Mouse (Mus musculus): ENCODE measurements around the gene Htr1d. TPM values are rescaled to one million over a fixed set of nuclear protein-coding genes. Genes with fewer than 3 reads are reported as not detected.

Gene Htr1d
- polyA plus RNA-seq, 1 experiment from 2014 or later, result 0.55 TPM

DNA sequence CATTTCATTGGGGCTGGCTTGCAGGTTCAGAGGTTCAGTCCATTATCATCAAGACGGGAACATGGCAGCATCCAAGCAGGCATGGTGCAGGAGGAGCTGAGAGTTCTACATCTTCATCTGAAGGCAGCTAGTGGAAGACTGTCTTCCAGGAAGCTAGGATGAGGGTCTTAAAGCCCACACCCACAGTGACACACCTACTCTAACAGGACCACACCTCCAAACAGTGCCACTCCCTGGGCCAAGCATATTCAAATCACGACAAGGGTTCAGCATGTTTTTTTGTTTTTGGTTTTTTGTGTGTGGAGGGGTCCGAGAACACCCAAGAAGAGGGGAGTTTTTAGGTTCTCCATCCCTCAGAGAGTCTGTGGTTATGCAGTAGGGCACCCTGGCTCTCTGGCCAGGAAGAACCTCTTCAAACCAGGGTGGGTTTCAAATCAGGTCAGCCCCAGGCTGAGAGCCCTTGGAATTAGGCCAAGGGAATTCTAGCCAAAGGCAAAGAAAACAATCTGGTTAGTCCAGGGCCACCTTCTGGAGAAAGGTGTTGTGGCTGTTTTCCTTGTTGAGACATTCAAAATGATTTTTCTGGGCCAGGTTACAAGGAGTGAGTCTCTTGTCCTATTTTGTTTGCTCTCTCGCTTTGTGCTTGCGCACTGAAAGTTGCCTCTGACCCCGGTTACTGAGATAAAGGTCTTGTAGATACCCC is 33.3 kb downstream of the Htr1d start:
- peaks cover 22% of the 10 kb centered on the region for H3K27me3 ChIP-seq
- no peak overlapping the region for H3K9ac ChIP-seq
- H3K36me3 ChIP-seq, result no peaks in the 10 kb centered on the region
- ATAC-seq (ENCODE audit: low FRiP score), result no peak
- WGBS, result 89% methylated on average over 6 of the region's 6 CpGs
- H3K4me1 ChIP-seq (replicated peaks), result peaks cover 10% of the 10 kb centered on the region
- no peak overlapping the region for H3K4me3 ChIP-seq
- H3K4me2 ChIP-seq, result no peak overlapping the region
- no peaks in the 10 kb centered on the region for H3K9me3 ChIP-seq
- no peak overlapping the region for H3K27ac ChIP-seq

DNA sequence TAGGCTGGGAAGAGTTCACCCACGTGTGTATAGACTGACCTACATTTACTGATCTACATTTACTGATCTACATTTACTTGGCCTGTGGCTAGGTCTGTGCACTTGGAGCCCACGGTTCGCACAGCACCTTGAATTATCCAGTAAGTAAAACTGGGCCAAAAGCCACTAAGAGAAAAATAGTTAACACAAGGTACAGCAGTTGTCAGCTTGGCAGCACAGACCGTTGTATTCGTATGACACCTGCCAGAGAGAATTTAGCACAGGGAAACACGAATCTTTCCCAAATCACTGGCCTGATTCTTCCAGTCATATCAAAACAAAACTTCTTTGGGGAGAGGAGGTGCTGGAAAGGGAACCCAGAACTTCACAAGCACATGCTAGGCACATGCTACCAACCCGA is 35.0 kb downstream of the Htr1d start:
- ATAC-seq (ENCODE audit: low FRiP score), result no peak
- H3K4me2 ChIP-seq, result no peak overlapping the region
- H3K9ac ChIP-seq, result no peak overlapping the region
- H3K9me3 ChIP-seq, result no peaks in the 10 kb centered on the region
- H3K36me3 ChIP-seq, result no peaks in the 10 kb centered on the region
- peaks cover 32% of the 10 kb centered on the region for H3K27me3 ChIP-seq
- WGBS, result 86% methylated on average over 7 of the region's 7 CpGs
- H3K4me1 ChIP-seq (replicated peaks), result peaks cover 21% of the 10 kb centered on the region
- H3K4me3 ChIP-seq, result no peak overlapping the region
- no peak overlapping the region for H3K27ac ChIP-seq

DNA sequence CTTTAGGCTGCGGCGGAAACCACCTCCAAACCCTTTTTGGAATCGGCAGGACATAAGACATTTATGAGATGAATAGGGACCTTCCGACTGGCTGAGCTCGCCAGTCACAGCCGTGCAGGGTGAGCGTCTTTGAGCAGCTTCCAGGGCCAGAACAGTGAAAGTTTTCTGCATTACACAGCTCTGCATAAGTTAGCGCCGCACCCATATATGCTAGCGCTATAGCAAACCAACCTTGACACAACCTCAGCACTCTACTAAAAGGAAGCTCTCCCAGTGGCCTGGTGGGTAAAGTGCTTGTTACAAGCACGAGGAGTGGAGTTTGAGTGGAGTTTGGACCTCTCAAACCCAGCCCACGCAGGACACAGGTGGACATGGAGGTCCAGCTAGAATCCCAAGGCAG is 35.9 kb downstream of the Htr1d start:
- H3K4me1 ChIP-seq (replicated peaks), result peaks cover 28% of the 10 kb centered on the region
- no peak overlapping the region for H3K27ac ChIP-seq
- H3K9me3 ChIP-seq, result no peaks in the 10 kb centered on the region
- no peaks in the 10 kb centered on the region for H3K36me3 ChIP-seq
- H3K9ac ChIP-seq, result no peak overlapping the region
- 79% methylated on average over 12 of the region's 12 CpGs for WGBS
- no peak overlapping the region for H3K4me3 ChIP-seq
- H3K27me3 ChIP-seq, result peaks cover 41% of the 10 kb centered on the region
- ATAC-seq (ENCODE audit: low FRiP score), result no peak
- no peak overlapping the region for H3K4me2 ChIP-seq

DNA sequence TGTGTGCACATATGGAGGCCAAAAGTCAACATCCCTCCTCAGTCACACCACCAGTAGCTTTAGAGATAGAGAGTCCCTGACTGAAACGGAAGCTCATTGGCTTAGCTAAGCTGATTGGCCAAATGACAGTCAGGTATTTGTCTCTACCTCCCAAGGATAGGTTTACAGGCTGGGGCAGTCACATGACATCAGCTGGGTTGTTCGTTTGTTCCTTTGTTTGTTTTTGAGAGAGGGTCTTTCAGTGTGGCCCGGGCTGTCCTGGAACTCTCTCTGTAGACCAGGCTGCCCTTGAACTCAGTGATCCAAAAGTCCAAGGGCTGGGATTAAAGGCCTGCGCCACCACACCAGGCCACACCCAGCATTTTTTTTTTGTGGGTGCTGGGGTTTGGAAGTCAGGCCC is 37.9 kb downstream of the Htr1d start:
- Histone ChIP-seq H3K9me3 (no peaks in the 10 kb centered on the region), H3K9ac (no peak overlapping the region), H3K36me3 (no peaks in the 10 kb centered on the region), H3K4me3 (no peak overlapping the region), H3K4me2 (no peak overlapping the region), H3K27me3 (peaks cover 60% of the 10 kb centered on the region), H3K4me1 (replicated peaks) (peaks cover 25% of the 10 kb centered on the region), H3K27ac (no peak overlapping the region)
- no peak for ATAC-seq (ENCODE audit: low FRiP score)
- 35% methylated on average over 4 of the region's 4 CpGs for WGBS

DNA sequence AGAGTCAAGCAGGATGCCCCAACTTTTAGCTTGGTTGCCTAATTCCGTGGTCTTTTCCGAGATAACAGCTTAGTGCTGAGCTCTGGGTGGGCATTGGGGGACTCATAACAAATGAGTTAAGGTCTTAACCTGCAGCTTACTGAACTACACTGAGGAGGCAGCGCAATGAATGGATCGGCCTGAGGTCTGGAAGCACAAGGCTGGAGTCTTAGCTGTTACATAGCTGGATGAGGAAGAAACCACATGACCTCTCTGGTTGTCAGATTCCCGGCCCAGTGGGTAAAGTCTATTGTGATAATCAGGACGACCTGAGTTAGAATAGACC is 38.4 kb downstream of the Htr1d start:
- Histone ChIP-seq H3K36me3 (no peaks in the 10 kb centered on the region), H3K27ac (no peak overlapping the region), H3K9me3 (no peaks in the 10 kb centered on the region), H3K4me3 (peak overlapping the region; percentile 62), H3K4me2 (peak overlapping the region; percentile 96), H3K9ac (peak overlapping the region; percentile 85), H3K27me3 (peaks cover 61% of the 10 kb centered on the region), H3K4me1 (replicated peaks) (peaks cover 28% of the 10 kb centered on the region)
- ATAC-seq (ENCODE audit: low FRiP score), result no peak
- WGBS, result 11% methylated on average over 6 of the region's 6 CpGs

DNA sequence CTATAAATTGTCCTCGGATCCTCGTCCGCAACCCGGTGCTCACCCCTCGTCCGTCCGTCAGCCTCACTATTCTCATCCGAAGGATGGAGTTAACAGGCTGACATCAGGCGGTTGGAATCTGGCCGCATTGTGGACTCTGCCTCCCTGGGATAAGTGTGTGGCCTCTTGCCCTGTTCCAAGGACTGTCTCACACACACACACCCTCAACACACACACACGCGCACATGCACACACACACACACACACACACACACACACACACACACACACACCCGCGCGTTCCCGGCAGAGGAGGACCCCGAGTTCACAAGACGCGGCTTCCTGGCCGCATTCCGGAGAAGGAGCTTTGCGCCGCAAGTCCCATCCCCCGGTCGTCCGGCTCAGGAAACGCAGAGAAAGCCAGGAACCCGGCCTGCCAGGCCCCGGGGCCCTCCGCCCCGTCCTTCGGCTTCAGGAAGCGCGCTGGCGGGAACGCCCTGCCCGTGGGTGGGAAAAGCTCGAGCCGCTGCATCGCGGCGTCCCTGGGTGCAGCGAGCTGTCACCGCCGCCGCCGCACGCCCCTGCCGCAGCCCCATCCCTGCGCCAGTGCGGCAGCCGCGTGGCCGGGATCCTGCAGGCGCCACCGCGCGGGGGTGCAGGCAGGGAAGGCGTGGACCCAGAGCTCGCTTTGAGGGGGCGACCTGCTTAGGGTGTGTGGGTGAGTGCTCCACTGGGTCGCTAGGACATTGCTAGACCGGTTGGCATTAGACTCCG is 38.9 kb downstream of the Htr1d start, which contains the start of gene 6030445D17Rik:
TSS of gene 6030445D17Rik (plus strand) at position 165 of the 753 bp plus-strand sequence.
- no peaks in the 10 kb centered on the region for H3K9me3 ChIP-seq

DNA sequence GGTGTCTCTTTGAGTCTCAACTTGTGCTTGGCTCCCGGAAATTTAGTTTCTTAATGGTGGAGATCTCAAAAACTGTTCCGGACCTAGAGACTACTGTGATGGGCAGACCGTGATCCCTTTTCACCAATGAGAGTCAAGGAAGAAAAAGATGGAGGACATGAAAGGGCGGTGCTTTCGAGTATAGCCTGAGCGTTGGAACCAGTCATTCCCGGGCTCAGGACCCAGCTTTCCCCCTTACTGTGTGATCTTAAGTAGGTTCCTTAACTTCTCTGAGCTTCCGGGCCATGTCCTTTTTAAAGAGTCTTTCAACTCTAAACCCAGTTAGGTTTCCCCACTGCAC is 39.5 kb downstream of the Htr1d start:
- peak overlapping the region; percentile 73 for H3K27ac ChIP-seq
- 1% methylated on average over 8 of the region's 8 CpGs for WGBS
- H3K4me2 ChIP-seq, result peak overlapping the region; percentile 96
- H3K4me3 ChIP-seq, result peak overlapping the region; percentile 62
- peaks cover 61% of the 10 kb centered on the region for H3K27me3 ChIP-seq
- H3K36me3 ChIP-seq, result no peaks in the 10 kb centered on the region
- H3K9ac ChIP-seq, result peak overlapping the region; percentile 85
- ATAC-seq (ENCODE audit: low FRiP score), result peak; percentile 71
- peaks cover 28% of the 10 kb centered on the region for H3K4me1 ChIP-seq (replicated peaks)
- no peaks in the 10 kb centered on the region for H3K9me3 ChIP-seq

More for the DNA sequence above, 38.9 kb downstream of the Htr1d start, which contains the start of gene 6030445D17Rik:
- H3K4me3 ChIP-seq, result peak within 1 kb of the TSS; percentile 62
- peaks cover 28% of the 10 kb centered on the region for H3K4me1 ChIP-seq (replicated peaks)
- ATAC-seq (ENCODE audit: low FRiP score), result peak; percentile 78
- under 1% methylated on average over 54 of the region's 64 CpGs for WGBS
- no peaks in the 10 kb centered on the region for H3K36me3 ChIP-seq
- H3K27ac ChIP-seq, result peak within 1 kb of the TSS; percentile 73
- peaks cover 61% of the 10 kb centered on the region for H3K27me3 ChIP-seq
- peak within 1 kb of the TSS; percentile 85 for H3K9ac ChIP-seq
- peak within 1 kb of the TSS; percentile 96 for H3K4me2 ChIP-seq

DNA sequence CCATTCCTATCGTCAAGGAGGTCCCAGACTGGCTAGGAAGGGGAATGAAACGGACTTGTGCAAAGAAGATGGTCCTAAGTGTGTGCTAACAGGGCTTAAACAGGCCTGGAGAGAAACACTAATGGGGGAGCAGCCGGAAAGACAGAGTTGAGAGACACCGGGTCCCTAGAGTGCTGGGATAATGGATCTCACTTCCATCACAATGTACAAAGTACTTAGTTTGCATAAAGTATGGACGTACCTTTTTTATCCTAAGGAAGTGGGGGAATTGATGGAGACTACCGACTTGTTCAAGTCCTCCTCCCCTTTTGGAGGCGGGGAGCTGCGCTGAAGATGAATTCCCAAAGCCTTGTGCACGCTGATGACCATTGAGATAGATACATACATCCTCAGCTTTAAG is 40.1 kb downstream of the Htr1d start:
- no peak for ATAC-seq (ENCODE audit: low FRiP score)
- H3K27ac ChIP-seq, result no peak overlapping the region
- H3K4me2 ChIP-seq, result peak overlapping the region; percentile 96
- H3K9ac ChIP-seq, result no peak overlapping the region
- no peaks in the 10 kb centered on the region for H3K9me3 ChIP-seq
- peaks cover 61% of the 10 kb centered on the region for H3K27me3 ChIP-seq
- whole genome bisulfite sequencing, result 11% methylated on average over 9 of the region's 9 CpGs
- H3K4me1 ChIP-seq (replicated peaks), result peaks cover 28% of the 10 kb centered on the region
- peak overlapping the region; percentile 62 for H3K4me3 ChIP-seq
- H3K36me3 ChIP-seq, result no peaks in the 10 kb centered on the region

DNA sequence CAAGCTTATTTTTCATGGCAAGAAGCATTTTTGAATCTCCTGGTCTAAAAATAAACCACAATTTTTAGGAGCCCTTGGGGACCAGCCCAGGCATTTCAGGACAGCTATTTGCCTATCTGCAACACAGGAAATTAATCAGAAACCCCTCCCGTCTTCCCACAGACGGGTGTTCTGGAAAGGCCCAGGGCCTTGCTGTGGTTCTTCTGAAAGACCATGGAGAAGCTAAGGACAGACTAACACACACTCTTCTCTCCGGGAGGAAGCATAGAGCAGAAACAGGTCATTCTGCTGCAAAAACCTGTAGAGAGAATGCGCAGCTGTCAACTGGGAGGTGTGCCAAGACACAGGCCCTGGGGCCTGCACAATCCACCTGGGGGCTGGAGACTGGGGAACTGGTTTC is 42.9 kb downstream of the Htr1d start:
- Histone ChIP-seq H3K9me3 (no peaks in the 10 kb centered on the region), H3K4me2 (no peak overlapping the region), H3K4me1 (replicated peaks) (peaks cover 36% of the 10 kb centered on the region), H3K9ac (no peak overlapping the region), H3K4me3 (no peak overlapping the region), H3K36me3 (no peaks in the 10 kb centered on the region), H3K27ac (no peak overlapping the region), H3K27me3 (peaks cover 43% of the 10 kb centered on the region)
- ATAC-seq (ENCODE audit: low FRiP score), result no peak
- WGBS, result 61% methylated on average over 4 of the region's 4 CpGs

DNA sequence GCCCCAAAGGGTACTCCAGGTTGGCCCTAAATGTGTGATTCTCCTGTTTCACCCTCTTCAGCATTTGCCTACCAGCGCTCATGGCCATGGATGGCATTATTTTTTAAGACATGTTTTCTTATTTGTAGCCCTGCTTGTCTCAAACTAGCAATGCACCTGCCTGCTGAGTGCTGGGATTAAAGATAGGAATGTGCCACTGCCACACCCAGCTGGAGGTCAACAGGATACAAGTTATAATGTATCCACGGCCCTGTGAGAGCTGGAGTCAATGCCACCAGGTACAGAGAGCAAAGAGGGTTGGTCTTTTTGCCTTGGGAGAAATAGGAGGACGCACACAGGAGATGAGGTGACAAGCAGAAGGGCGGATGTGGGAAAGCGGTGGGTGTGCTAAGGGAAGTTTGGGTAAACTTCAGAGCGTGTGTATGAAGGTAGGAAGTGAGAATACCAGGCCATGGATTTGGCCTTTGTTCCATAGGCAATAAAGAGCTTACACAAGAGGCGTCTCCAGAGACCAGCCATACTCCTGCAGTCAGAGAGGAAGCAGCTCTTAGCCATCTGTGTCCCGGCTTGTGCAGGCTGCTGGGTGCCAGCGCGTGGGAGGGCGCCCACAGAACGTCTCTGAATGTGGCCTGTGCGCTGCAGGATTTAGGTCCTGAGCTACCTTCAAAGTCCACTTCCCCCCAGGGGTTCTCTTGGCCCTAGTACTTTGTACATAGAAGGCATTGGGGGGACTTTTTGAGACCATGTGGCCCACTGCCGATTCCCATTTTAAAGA is 45.4 kb downstream of the Htr1d start:
- Histone ChIP-seq H3K27me3 (peaks cover 25% of the 10 kb centered on the region), H3K4me1 (replicated peaks) (peaks cover 28% of the 10 kb centered on the region), H3K9me3 (no peaks in the 10 kb centered on the region), H3K4me2 (peak overlapping the region; percentile 61), H3K4me3 (no peak overlapping the region), H3K9ac (no peak overlapping the region), H3K36me3 (no peaks in the 10 kb centered on the region), H3K27ac (no peak overlapping the region)
- WGBS, result 77% methylated on average over 14 of the region's 14 CpGs
- ATAC-seq (ENCODE audit: low FRiP score), result peak; percentile 6; the same call in 1 of the 2 replicates

DNA sequence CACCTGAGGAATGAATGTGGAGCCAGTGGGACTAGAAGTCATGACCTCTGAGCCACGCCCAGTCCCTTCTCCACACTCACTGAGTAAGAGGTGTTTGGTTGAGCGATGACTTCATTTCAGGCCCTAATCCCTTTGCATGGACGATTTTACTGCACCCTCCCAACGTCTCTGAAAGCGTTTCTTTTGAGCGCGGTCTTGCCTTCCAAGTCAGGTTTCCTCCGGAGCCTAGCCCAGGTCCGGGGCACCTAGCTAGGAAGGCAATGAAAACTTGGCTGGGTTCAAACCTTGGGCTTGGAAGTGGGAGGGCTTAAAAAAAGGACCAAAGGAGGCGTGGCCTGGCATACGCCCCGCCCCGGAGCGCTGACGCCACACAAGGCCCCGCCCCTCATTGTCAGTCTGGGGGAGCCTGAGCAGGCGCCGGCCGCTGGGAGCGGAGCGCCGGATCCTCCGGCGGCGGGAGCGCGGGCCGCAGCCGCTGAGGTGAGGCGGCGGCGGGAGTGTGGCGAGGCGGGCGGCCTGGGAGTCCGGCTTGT is 46.1 kb downstream of the Htr1d start, which contains the start of gene Luzp1:
TSS of gene Luzp1 (plus strand) at position 391 of the 533 bp plus-strand sequence.
- peak; percentile 94 for ATAC-seq (ENCODE audit: low FRiP score)
- Histone ChIP-seq H3K4me3 (peak within 1 kb of the TSS; percentile 90), H3K4me1 (replicated peaks) (peaks cover 26% of the 10 kb centered on the region), H3K27ac (peak within 1 kb of the TSS; percentile 96), H3K27me3 (peaks cover 18% of the 10 kb centered on the region), H3K4me2 (peak within 1 kb of the TSS; percentile 61), H3K36me3 (no peaks in the 10 kb centered on the region), H3K9ac (peak within 1 kb of the TSS; percentile 89), H3K9me3 (no peaks in the 10 kb centered on the region)
- WGBS, result 1% methylated on average over 36 of the region's 36 CpGs

DNA sequence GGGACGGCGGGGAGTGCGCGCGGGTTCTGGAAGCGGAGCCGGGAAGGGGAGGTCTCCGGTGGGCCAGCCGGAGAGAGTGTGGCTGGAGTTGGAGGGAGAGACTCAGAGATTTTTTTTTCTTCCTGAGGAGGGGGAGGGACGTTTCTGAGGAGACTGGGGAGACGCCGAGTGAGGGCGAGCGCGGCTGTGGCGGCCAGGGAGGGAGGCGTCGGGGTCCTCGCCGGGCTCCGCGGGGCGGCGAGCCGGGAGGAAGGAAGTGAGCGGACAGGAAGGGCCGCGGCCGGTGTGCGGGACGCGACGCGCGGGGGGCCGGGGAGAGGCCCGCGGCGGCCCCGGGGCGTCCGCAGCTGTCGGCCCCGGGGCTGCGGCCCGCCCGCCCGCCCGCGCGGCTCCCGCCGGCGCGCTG is 46.6 kb downstream of the Htr1d start:
- Histone ChIP-seq H3K4me3 (peak overlapping the region; percentile 90), H3K27ac (peak overlapping the region; percentile 96), H3K9ac (peak overlapping the region; percentile 89), H3K4me2 (peak overlapping the region; percentile 61), H3K4me1 (replicated peaks) (peaks cover 26% of the 10 kb centered on the region), H3K9me3 (no peaks in the 10 kb centered on the region), H3K36me3 (no peaks in the 10 kb centered on the region), H3K27me3 (peaks cover 13% of the 10 kb centered on the region; the same call in 1 of the 2 replicates)
- peak; percentile 89 for ATAC-seq (ENCODE audit: low FRiP score)
- WGBS, result 1% methylated on average over 25 of the region's 55 CpGs

Data from hindbrain, embryonic 13.5 days (tissue).